Mouse (Mus musculus) kidney, postnatal 10 days (tissue): ENCODE results near the gene Ruvbl1.

Experiments
- DNase-seq: peaks from one replicate; pipeline ENCODE4 v3.0.0; 2021; ENCODE audit warnings: mixed read lengths

The Ruvbl1 gene

DNA sequence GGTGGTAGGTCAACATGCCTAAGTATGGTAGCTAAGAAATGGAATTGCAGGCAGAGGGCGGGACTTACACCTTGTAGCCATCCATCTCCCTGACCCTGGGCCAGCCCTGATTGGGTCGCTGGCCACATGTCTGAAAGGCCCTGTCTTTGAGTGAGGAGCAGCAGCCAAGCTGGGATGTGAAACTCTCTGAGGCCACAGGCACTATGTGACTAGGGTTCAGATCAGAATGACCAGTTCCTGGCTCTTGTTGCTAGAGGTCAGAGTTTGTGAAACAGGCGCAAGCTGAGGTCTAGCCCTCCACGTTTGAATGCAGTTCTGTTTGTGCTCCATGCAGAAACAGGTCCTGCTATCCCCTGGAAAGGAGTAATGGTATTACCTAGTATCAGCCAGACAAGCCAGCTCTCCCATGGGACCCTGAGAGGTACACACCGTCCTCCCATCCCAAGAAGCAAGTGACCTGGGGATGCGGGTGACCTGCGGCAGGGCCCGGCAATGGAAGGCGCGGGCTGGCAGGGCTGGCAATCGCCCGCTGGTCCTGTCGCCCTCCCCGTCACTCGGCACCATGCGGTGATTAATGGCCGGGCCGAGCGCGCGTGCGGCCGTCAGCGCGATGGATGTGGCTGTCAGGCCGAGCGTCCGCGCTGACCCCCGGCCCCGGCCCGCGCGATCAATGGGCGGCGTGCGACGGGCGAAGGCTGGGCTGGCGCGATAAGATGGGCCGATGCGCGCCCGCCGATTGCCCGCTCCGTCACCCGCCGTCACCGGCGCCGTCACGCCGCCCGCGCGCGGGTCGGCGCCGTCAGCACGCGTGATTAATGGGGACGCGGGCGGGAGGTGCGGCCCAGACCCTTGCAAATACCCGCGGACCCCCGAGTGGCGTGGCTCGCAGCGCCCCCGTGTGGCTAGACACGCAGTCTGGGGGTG, 34.5 kb downstream of the Ruvbl1 start:
- peak; percentile 79 for DNase-seq

DNA sequence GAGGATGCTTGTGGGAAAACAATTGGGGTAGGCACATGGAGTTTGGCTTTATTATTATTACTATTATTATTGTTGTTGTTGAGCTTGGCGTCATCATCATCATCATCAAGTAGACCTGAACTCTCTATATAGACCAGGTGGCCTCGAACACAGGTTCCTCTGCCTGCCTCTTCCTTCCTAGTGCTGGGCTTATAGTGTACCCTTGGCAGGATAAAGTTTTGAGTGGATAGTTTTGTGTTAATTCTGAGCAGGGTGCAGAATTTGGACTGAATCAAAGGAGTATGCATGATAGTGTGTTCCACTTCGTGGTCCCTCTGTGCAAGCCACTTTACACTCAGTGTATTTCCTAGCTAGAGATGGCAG, 35.2 kb downstream of the Ruvbl1 start:
- DNase-seq, result no peak

DNA sequence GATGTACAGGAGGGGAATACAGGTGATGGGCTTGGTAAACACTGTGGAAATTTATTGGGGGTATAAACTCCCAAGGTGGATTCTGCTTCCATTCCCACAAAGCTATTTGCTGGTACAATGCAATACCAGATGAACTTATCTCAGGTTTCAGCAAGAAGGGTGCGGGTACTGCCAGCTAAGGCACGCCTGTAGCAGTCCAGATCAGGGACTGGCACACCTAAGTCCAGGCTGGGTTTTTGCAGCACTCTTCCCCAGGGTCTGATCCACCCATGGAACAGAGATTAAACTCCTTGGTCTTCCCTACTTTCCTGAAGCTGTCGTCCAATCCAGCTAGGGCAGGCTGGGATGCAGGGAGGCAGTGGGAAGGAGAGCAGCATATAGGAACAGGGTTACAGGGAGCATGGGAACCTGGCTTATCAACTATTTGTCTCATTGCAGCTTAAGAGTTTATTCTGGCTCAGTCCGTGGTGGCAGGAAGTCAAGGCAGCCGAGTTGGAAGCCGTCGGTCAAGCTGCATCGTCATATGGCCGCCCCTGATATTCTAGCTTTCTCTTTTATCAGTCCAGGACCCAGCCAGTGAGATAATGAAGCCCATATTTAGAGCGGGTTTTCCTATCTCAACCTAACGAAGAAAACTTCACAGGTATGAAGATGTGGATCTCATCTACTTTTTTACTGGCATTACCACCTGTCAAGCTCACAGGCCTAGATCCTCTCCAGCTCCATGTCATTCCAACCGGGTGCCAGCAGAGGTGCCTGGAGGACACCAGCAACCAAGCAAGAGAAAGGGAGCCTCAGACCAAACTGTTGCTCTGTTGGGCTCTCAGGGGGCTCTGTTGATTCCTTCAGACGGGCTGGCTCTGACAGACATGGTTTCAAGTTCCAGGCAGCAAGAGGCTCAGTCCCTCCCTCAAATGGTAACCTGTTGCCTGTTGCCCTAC, 37.1 kb downstream of the Ruvbl1 start:
- no peak for DNase-seq

DNA sequence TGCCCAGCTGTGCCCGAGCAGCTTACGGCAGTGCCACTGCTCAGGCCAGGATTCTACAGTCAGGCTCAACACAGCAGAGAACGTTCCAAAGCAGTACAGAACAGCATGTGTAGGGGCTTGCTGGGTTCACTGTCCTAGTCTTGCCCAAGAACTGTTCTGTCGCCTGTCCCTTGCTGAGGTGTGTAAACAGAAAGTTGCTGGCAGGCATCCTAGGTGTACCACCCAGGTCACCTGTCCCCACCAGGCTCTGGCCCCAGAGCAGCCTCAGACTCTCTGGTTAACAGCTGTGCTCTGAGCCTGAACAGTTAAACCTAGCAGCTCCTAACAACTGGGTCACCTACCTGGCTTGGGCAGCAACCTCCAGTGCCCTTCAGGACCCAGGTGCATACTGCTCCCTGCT, 37.8 kb downstream of the Ruvbl1 start:
- DNase-seq, result no peak

DNA sequence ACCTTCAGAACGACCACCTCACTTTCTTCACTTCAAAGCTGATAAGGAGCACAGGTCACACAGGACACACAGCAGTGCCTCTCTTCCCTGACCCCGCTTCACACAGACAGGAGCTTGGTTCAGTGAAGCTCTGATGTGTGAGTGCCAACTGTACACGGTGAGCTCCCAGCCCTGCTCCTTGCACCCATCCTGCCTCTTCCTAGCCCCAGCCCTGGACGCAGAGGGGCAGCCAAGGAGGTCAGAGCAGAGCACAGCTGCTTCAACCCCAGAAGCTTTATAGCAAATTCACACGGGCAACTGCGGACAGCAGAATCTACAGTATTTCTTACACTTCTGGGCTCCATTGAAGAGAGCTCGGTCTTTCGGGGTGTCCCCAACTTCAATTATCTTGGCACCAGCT, 48.8 kb downstream of the Ruvbl1 start:
- DNase-seq, result no peak

DNA sequence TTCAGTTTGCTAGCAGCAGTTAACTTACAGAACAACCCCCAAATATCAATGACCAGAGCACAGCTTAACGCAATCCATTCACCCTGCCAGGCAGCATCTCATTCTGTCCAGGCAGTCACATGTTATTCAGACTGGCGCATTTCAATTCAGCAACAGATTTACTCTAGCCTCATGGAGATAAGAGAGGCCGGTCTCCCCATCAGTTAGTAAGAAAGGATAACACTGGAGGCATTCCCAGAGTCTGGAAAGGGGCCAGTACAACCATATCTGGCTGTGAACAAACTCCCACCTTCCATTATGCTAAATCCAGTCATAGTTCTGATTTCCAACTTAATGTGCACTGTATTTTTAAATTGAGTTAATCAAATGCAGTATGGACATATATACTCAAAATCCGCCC, 49.3 kb downstream of the Ruvbl1 start:
- DNase-seq, result no peak

DNA sequence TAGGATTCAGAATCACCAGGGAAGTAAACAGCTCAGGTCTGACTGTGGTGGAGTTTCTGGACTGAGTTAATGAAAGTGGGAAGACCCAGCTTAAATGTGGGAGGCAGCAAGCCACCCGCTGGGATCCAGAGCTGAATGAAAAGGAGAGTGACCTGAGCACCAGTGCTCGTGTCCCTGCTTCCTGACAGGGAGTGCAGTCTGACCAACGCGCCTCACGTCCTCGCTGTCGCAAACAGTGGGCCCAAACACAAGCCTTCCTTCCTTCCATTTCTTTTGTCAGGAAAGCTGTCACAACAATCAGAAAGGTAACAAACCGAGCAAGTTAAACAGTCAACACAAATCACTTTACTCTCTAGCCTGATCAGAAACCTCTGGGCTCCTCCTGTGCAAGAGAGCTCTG, 50.8 kb downstream of the Ruvbl1 start:
- DNase-seq, result no peak

DNA sequence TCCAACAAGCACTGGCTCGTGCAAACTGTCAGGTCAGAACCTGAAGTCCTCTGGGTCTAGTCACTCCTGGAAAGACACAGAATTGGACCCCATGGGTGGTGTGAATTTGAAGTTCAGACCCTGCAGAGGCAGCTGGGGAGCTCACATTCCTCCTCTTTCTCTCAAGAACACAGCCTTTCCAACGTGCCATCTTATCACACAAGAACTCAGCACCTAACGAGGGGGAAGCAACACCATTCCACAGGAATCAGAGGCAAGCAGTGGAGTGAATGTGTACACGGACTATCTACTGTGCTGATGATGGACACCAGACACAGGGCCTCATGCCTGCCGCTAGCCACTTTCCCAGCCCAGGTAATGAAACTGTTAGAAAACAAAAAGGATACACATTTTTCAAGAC, 51.5 kb downstream of the Ruvbl1 start:
- DNase-seq, result no peak

DNA sequence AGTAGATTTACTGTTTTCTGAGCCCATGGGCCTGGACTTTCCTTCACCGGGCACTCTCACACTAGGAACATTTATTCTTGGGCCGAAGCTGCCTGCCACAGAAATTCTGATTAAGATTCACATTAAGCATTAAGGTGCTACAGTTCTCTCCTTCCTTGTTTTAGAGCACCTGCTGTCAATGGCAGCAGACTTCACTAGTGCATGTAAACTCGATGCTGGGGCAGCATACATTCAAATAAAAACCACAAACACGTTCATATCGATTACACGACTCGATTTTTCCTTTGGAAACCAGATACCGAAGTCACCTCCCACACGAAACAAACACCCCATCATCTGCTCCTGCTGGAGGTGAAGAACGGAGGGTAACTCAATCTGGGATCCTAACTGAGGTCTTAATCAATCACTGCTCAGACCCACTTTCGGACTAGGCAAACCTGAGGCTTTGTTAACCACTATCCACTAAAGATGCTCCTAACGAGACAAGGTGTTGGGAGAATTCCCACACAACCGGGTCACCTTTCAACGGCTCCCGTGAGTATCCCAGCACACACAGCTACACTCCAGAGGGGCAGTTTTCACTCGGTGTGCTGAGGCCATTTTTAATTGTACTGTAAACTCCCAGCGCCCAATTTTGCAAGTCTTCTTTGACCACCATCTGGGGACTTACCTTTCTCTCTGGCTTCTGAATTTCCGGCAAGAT, 52.6 kb downstream of the Ruvbl1 start:
- no peak for DNase-seq

DNA sequence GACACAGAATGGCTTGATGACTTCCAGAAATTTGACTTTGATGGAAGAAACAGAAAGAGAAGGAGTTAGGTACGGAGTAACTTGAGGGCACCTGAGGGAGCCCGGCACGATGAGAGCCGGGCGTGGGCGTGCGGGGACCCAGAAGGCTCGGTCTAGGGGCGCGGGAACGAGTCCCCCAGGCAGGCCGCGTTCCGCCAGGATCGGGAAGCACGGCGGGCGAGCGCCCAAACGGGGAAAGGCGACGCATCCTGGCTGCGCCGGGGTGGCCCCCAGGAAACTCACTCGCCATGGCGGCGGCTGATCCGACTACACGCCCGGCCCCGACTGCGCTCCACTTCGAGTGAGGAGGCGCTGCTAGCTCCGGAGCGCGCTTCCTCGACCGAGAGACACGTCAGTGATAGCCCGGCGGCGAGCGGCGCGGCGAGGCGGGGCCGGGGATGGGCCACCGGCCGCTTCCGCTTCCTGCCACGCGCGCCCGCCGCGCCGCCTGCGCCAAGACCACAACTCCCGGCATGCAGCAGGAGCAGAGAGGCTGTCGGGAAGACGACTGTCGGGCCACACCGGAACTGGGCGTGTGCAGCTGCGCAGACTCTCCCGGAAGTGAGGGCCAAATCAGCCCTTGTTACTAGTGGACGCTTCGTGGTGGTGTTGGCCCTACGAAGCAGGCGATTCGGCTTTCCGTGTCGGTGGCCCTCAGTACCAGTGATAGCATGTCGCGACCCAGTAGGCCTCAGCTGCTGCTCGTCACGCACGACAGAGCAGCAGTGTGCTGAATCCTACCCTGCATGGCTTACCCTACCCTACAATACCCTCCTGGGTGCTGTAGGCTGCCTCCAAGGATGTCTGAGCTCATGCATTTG, 53.4 kb downstream of the Ruvbl1 start, which contains the start of gene Sec61a1:
Gene Sec61a1 (minus strand): TSS at position 502 of the 860 bp plus-strand sequence.
- peak; percentile 97 for DNase-seq

DNA sequence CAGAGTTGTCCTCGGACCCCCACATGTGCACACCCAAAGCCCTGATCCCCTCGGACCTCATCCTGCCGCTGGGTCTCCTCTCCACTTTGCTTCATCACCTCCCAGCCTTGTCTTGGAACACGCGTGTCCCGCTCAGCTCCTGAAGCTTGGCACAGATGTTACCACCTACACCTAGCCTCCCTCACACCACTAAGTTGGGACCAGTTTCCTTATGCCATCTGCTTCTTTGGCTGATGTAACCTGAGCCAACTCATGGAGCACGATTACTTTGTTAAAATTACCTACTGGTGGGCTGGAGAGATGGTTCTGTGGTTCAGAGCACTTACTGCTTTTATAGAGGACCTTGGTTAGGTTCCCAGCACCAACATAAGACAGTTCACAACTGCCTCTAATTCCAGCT, 56.6 kb downstream of the Ruvbl1 start:
- DNase-seq, result no peak

DNA sequence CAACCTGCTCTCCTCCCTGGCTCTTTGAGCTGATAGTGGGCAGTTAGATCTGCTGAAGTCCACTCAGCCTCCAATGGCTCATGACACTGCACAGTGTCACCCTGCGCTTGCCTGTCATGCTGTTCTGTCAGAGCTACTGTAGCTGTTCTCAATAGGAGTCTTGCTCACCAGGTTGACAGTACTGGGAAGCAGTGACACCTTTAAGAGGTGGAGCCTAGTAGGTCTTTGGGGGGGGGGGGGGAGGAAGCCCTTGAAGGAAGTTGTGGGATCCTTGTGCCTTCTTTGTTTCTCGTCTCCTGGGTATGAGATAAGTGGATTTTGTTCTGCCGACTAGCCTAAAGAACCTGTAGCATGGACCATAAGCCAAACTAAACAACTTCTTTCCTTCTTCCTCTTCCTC, 57.4 kb downstream of the Ruvbl1 start:
- DNase-seq, result no peak

DNA sequence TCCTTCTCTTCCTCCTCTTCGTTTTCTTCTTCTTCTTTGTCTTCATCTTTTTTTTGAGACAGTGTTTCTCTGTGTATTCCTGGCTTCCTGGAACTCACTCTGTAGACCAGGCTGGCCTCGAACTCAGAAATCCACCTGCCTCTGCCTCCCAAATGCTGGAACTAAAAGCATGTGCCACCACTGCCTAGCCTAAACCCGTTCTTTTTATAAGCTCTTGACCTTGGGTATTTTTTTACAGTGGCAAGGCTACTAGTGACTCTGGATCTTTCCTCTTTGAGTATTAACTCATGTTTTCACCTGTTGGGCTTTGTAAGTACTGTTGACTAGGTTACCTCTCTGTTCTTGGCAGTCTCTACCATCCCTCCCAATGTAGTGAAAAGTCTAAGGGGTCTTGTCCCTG, 57.8 kb downstream of the Ruvbl1 start:
- DNase-seq, result no peak

DNA sequence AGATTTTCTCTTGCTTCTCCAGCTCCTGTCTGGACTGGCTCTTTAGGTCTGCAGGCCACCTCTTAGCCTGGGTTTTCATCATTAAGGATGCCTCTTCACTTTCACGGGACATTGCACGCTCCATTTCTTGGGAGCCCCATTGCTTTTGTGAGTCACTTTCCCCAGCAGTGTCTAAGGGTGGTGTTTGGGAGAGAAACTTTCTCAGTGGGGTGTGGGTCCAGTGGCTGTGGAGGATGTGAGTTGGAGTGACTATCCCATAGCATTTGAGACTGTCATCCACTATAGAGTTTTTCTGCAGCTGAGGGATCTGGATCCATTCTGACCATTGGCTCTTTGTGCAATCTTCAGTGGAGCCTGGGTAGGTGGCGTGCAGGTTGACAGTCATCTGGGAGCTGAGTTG, 58.2 kb downstream of the Ruvbl1 start:
- DNase-seq, result no peak

DNA sequence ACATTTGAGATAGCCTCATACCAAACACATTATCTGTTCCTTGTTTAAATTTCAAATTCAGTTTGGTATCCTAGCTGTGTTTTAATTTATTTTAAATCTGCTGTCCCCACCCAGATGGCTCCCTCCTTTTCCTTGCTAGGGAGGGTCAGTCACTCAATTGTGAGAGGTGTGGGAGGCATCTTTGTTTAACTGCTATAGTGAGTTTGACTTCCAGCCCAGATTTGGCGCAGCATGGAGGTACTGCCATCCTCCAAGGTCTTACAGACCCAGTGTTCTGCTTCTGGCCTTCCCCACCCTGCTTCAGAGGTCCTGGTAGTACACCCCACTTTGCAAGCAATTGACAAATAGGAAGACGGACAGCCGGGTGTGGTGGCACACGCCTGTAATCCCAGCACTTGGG, 58.8 kb downstream of the Ruvbl1 start:
- DNase-seq, result no peak

DNA sequence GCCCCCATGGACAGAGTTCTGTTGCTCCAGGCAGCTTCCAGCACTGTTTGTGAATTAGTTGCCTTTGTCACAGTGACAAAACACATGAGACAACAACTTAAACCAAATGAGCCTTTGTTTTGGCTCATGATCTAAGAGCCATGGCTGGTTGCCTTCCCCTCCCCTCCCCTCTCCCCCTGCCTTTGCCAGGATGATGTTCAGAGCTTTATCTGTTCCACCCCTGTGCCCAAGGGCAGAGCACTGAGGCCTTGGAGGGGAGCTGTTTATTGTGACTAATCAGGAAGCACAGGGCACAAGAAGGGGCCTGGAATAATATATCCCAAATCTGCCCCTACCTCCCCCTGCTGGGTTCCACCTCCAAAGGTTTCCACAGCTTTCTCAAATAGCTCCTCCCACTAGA, 65.1 kb downstream of the Ruvbl1 start:
- no peak for DNase-seq

DNA sequence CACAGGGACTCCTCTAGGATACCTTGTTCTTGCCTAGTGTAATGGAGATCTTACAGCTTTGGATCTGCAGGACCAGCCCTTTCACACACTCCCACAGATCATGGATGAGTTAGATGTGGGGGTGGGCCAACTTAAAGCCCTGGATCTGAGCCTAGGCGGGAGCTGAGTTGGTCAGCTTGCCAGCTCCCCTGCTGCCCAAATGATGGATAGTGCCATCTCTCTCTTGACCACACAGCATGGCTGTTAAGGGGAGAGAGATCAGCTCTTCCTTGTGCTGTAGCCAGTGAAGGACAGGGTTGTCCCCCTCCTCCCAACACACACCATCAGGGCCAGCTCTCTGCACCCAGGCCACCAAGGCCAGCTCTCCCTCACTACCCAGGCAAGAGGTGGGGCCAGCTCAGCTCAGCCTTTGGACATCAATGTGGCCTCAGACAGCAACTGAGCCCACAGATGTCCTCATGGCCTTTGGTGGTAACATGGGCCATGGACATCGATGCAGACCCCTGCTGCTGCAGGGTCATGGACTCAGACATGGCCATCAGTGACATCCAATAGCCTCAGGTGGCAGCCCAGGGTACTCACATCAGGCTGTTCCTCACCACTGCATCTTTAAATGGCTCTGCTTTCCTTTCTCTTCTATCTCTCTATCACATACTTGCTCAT, 75.0 kb downstream of the Ruvbl1 start:
- no peak for DNase-seq

DNA sequence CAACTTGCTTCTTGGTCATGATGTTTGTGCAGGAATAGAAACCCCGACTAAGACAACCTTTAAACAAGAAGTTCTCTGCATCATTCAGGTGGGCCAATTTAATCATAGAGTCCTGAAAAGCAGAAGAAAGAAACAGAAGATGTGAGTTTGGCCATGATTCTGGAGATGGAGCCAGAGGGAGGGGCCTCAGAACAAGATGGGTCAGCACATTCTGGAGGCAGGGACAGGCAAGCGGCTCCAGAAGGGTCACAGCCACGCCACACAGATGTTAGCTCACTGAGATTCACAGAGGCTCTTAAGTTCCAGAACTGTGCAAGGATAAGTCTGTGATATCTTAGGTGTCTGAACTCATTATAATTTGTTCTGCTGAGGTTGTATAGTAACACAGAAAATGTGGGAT, 79.0 kb downstream of the Ruvbl1 start:
- no peak for DNase-seq

DNA sequence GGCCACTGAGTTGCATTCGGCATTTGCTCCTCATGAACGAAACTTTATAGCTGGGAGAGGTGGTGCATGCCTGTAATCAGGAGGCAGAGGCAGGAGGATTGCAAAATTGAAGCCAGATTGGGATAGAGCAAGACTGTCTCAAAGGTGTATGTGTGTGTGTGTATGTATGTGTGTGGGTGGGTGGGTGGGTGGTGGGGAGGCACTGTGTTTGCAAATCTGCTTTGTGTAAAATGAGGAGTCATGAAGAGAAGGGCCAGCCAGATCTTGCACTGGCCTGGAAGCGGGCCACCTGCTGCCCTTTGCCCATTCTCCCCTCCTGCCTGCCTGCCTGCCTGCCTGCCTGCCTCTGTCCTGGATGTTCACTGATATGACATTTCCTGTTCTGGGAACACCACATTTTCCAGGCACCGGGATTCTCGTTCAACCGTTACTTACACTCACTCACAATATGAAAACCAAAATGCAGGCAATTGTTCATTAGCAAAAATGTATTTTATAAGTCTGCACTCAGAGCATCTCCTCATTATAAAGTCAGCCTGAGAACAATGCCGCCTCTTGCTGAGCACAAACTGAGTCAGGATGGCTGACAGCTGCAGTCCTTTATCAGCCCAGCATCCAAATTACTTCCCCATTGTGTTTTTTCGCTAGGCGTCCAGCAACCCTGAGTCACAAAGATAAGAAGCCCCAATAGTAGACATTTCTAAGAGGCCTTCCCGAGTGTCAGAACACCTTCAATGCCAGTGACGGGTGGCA, 79.6 kb downstream of the Ruvbl1 start:
- DNase-seq, result no peak

DNA sequence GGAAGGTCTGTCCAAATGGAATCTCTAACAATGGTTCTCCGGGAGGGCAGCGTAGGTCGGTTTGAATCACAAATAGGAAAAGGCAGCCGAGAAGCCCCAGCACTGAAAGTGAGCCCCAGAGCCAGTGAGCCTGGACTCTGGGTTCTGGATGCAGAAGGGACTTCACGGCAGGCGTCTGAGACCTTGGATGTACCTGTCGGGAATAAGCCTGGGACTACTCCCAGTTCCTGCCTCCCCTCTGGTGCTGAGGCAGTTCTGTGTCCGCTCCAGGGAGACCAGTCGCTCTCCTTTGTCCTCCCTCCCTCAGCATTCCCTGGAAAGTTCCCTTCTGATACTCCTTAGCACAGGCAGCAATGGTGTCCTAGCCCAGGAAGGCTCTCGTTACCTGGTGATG, 80.2 kb downstream of the Ruvbl1 start:
- DNase-seq, result no peak
